Mouse (Mus musculus): ENCODE measurements around the gene Cpn2.

Cpn2 gene

GRCm38 (mm10) chr16:30267359-30267758 lies at the start of gene Cpn2:
TSS of gene Cpn2 (minus strand) at chr16:30267499.
- DNase-seq (ENCODE audit: low spot score in 2 of 2), result no peak

GRCm38 (mm10) chr16:30314236-30314635 lies 46.9 kb upstream of the Cpn2 start:
- no peak for DNase-seq (ENCODE audit: low spot score in 2 of 2)

GRCm38 (mm10) chr16:30310647-30311046 lies 43.3 kb upstream of the Cpn2 start, which contains the start of gene Gp5:
TSS of gene Gp5 (minus strand) at chr16:30310779.
- DNase-seq (ENCODE audit: low spot score in 2 of 2), result no peak

- DNase-seq (ENCODE audit: low spot score in 2 of 2), result no peak
These were observed 42.8 kb upstream of the Cpn2 start for GRCm38 (mm10) chr16:30310171-30310515.

GRCm38 (mm10) chr16:30309395-30310170 lies 42.3 kb upstream of the Cpn2 start:
- no peak for DNase-seq (ENCODE audit: low spot score in 2 of 2)

- peak in 1 of 2 experiments; percentile 45 for DNase-seq (ENCODE audit: low spot score in 2 of 2)
These were observed 41.5 kb upstream of the Cpn2 start for GRCm38 (mm10) chr16:30308616-30309394.

- DNase-seq (ENCODE audit: low spot score in 2 of 2), result no peak
These were observed 40.8 kb upstream of the Cpn2 start for GRCm38 (mm10) chr16:30307961-30308615.

GRCm38 (mm10) chr16:30307306-30307705 lies 40.0 kb upstream of the Cpn2 start:
- no peak for DNase-seq (ENCODE audit: low spot score in 2 of 2)

GRCm38 (mm10) chr16:30306102-30306501 lies 38.8 kb upstream of the Cpn2 start:
- DNase-seq (ENCODE audit: low spot score in 2 of 2), result no peak

- DNase-seq (ENCODE audit: low spot score in 2 of 2), result no peak
These were observed 36.9 kb upstream of the Cpn2 start for GRCm38 (mm10) chr16:30304236-30304635.

GRCm38 (mm10) chr16:30303411-30303810 lies 36.1 kb upstream of the Cpn2 start:
- no peak for DNase-seq (ENCODE audit: low spot score in 2 of 2)

- no peak for DNase-seq (ENCODE audit: low spot score in 2 of 2)
These were observed 35.4 kb upstream of the Cpn2 start for GRCm38 (mm10) chr16:30302686-30303085.

GRCm38 (mm10) chr16:30299711-30300277 lies 32.5 kb upstream of the Cpn2 start:
- no peak for DNase-seq (ENCODE audit: low spot score in 2 of 2)

GRCm38 (mm10) chr16:30297450-30297849 lies 30.2 kb upstream of the Cpn2 start:
- DNase-seq (ENCODE audit: low spot score in 2 of 2), result no peak

- DNase-seq (ENCODE audit: low spot score in 2 of 2), result no peak
These were observed 29.4 kb upstream of the Cpn2 start for GRCm38 (mm10) chr16:30296601-30297275.

- DNase-seq (ENCODE audit: low spot score in 2 of 2), result no peak
These were observed 27.8 kb upstream of the Cpn2 start for GRCm38 (mm10) chr16:30295106-30295505.

- no peak for DNase-seq (ENCODE audit: low spot score in 2 of 2)
These were observed 23.1 kb upstream of the Cpn2 start for GRCm38 (mm10) chr16:30290436-30290835.

- DNase-seq (ENCODE audit: low spot score in 2 of 2), result no peak
These were observed 18.4 kb upstream of the Cpn2 start for GRCm38 (mm10) chr16:30285701-30286100.

GRCm38 (mm10) chr16:30283743-30284337 lies 16.5 kb upstream of the Cpn2 start:
- DNase-seq (ENCODE audit: low spot score in 2 of 2), result peak in 1 of 2 experiments; percentile 39

- DNase-seq (ENCODE audit: low spot score in 2 of 2), result no peak
These were observed 15.7 kb upstream of the Cpn2 start, which contains the start of gene Lrrc15 for GRCm38 (mm10) chr16:30282844-30283495. TSS of gene Lrrc15 (minus strand) at chr16:30283256.

All from cerebellum, postnatal 4 days (tissue).